Mouse (Mus musculus): ENCODE data around the gene Tuba3a.

DNA sequence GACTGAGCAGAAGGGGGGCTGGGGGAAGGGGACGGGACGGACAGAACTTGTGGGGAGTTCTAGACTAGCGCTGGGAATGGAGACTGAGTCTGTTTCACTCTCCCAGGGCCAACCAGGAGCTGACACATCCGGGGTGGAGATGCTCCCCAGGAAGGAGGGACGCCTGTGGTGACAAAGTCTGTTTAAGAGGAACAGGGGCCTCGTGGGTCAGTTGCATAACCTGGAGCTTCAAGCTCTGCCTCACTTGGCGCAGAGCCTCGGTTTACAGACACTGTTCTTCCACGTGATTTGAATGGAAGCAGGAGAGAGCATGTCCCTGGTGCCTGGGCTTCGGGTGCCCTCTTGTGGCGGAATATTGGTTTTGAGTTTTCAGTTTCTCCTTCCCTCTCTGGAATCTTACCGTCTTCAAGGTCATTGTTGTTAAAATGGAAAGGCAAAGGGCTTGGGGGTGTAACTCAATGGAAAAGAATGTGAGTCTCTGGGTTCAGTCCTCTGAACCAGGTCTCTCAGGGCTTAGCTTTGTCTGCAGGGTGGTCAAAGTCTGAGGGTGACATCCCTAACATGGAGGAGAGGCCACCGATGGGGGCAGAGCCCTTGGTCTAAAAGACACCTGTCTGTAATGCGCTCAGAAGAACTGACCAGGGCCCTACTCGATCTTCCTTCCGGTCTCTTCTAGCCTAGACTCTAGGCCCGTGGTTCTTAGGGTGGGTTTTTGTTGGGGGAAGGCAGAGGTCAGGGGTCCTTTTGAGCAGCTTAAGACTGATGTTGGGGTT is 14.2 kb downstream of the Tuba3a start:
- peak; percentile 94 for TF ChIP-seq CTCF (IDR thresholded peaks at IDR 0.05; ENCODE audit: low read depth, low read length)
- 0 out of 2 replicates have a peak, but pooled peaks have one; percentile 39 for TF ChIP-seq POLR2A (IDR thresholded peaks at IDR 0.05; ENCODE audit: extremely low read depth, insufficient read depth, low read length)
